Mouse (Mus musculus): ENCODE results near the gene Epn1. TPM values are rescaled to one million over a fixed set of nuclear protein-coding genes. Genes with fewer than 3 reads are reported as not detected.

The Epn1 gene
- polyA plus RNA-seq, 1 experiment = 135 TPM

- TF ChIP-seq CTCF (IDR thresholded peaks at IDR 0.05; ENCODE audit: control insufficient read depth, insufficient read depth, low read length) = no peak
- TF ChIP-seq POLR2A (IDR thresholded peaks at IDR 0.05; ENCODE audit: borderline replicate concordance, control insufficient read depth, low read depth, low read length) = no peak
- no peak overlapping the region for H3K27ac ChIP-seq (ENCODE audit: control insufficient read depth, insufficient read depth, low read depth, low read length, poor library complexity)
- WGBS = 79% methylated on average over 8 of the region's 8 CpGs
- no peaks in the 10 kb centered on the region for H3K4me1 ChIP-seq (ENCODE audit: control insufficient read depth, insufficient read depth, low read length)
- H3K4me3 ChIP-seq (replicated peaks; ENCODE audit: control insufficient read depth, low read depth, low read length) = no peak overlapping the region
These were observed 29.3 kb downstream of the Epn1 start for GRCm38 (mm10) chr7:5109301-5109700.

GRCm38 (mm10) chr7:5112701-5113100 is 32.7 kb downstream of the Epn1 start:
- WGBS = 20% methylated on average over 3 of the region's 3 CpGs
- Histone ChIP-seq H3K4me1 (ENCODE audit: control insufficient read depth, insufficient read depth, low read length) (no peaks in the 10 kb centered on the region), H3K4me3 (replicated peaks; ENCODE audit: control insufficient read depth, low read depth, low read length) (no peak overlapping the region), H3K27ac (ENCODE audit: control insufficient read depth, insufficient read depth, low read depth, low read length, poor library complexity) (no peak overlapping the region)
- no peak for TF ChIP-seq CTCF (IDR thresholded peaks at IDR 0.05; ENCODE audit: control insufficient read depth, insufficient read depth, low read length)

- H3K4me1 ChIP-seq (ENCODE audit: control insufficient read depth, insufficient read depth, low read length) = no peaks in the 10 kb centered on the region
- 75% methylated on average over 3 of the region's 3 CpGs for WGBS
- no peak within 1 kb of the TSS for H3K4me3 ChIP-seq (replicated peaks; ENCODE audit: control insufficient read depth, low read depth, low read length)
These were observed 36.8 kb downstream of the Epn1 start, which contains the start of gene Rfpl4 for GRCm38 (mm10) chr7:5116850-5117249. TSS of gene Rfpl4 (minus strand) at chr7:5116950.

DNA sequence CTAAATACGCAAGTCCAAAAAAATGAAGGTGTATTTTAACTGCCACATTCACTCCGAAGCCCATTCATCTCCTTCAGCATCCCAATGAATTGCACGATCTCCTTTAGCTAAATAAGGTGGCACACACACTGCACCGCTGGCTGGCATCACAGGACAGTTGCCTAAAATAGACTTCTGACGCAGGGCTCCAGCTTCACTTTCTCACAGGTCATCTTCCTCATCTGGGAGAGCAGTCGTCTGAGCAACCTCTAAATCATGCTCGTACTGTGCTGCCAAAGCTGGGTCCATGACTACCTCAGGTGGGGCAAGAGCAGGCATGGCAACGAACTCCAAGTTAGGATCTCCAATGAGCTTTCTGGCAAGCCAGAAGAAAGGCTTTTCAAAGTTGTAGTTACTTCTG is 45.0 kb downstream of the Epn1 start:
- Histone ChIP-seq H3K4me1 (ENCODE audit: control insufficient read depth, insufficient read depth, low read length) (no peaks in the 10 kb centered on the region; the same call in 1 of the 2 replicates), H3K4me3 (replicated peaks; ENCODE audit: control insufficient read depth, low read depth, low read length) (no peak overlapping the region), H3K27ac (ENCODE audit: control insufficient read depth, insufficient read depth, low read depth, low read length, poor library complexity) (no peak overlapping the region)
- TF ChIP-seq CTCF (IDR thresholded peaks at IDR 0.05; ENCODE audit: control insufficient read depth, insufficient read depth, low read length) = no peak
- TF ChIP-seq POLR2A (IDR thresholded peaks at IDR 0.05; ENCODE audit: borderline replicate concordance, control insufficient read depth, low read depth, low read length) = no peak
- WGBS = 71% methylated on average over 8 of the region's 8 CpGs

More at GRCm38 (mm10) chr7:5116850-5117249, 36.8 kb downstream of the Epn1 start, which contains the start of gene Rfpl4:
- H3K27ac ChIP-seq (ENCODE audit: control insufficient read depth, insufficient read depth, low read depth, low read length, poor library complexity) = no peak within 1 kb of the TSS
- no peak for TF ChIP-seq CTCF (IDR thresholded peaks at IDR 0.05; ENCODE audit: control insufficient read depth, insufficient read depth, low read length)
- TF ChIP-seq POLR2A (IDR thresholded peaks at IDR 0.05; ENCODE audit: borderline replicate concordance, control insufficient read depth, low read depth, low read length) = no peak

DNA sequence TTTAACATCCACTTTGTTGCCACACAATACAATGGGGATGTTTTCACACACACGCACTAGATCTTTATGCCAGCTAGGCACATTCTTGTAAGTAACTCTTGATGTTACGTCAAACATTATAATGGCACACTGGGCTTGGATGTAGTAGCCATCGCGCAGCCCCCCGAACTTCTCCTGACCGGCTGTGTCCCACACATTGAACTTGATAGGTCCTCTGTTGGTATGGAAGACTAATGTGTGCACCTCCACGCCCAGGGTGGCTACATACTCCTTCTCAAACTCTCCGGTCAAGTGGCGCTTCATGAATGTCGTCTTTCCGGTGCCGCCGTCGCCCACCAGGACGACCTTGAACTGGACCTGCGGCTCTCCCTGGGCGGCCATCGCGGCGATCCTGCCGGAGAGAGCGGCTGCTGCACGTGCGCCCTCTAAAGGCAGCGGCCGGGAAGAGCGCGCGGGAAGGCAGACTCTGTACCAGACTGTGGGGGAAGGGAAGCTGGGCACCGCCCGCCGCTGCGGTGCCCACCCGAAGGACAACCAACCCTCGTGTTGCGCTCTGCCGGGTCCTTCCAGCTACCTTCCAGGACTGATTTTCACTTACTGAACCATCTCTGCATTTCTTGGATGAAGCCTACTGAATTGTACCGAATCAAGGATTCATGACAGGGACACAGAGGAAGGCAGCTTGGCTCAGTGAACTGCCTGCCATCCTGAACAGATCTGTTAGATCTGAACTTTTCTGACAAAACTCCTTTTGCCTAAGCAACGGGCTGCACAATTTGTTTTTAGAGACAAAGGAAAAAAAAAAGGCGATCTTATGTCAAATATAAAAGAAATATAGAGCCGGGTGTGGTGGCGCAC is 45.7 kb downstream of the Epn1 start, which contains the start of gene Rasl2-9:
TSS of gene Rasl2-9 (minus strand) at position 402 of the 858 bp plus-strand sequence.
- Histone ChIP-seq H3K4me1 (ENCODE audit: control insufficient read depth, insufficient read depth, low read length) (no peaks in the 10 kb centered on the region; the same call in 1 of the 2 replicates), H3K27ac (ENCODE audit: control insufficient read depth, insufficient read depth, low read depth, low read length, poor library complexity) (no peak within 1 kb of the TSS; the same call in 1 of the 2 replicates), H3K4me3 (replicated peaks; ENCODE audit: control insufficient read depth, low read depth, low read length) (peak within 1 kb of the TSS; percentile 51)
- WGBS = 17% methylated on average over 42 of the region's 42 CpGs
- TF ChIP-seq POLR2A (IDR thresholded peaks at IDR 0.05; ENCODE audit: borderline replicate concordance, control insufficient read depth, low read depth, low read length) = peak; percentile 48; the same call in 1 of the 2 replicates
- TF ChIP-seq CTCF (IDR thresholded peaks at IDR 0.05; ENCODE audit: control insufficient read depth, insufficient read depth, low read length) = peak; percentile 75

Other genes starting within 250 kb of the Epn1 start
- gene Shisa7, start 235.5 kb upstream of the Epn1 start, polyA plus RNA-seq (2011; ENCODE audit: insufficient read depth, insufficient read length, low replicate concordance, missing spikeins) = 0.25 and 0.67 TPM in 2 replicates
- gene Isoc2b, start 210.0 kb upstream of the Epn1 start, polyA plus RNA-seq (2011; ENCODE audit: insufficient read depth, insufficient read length, low replicate concordance, missing spikeins) = 3.9 and 12.4 TPM in 2 replicates
- 10.7 and 21.3 TPM in 2 replicates for gene Isoc2a, start 203.1 kb upstream of the Epn1 start, polyA plus RNA-seq (2011; ENCODE audit: insufficient read depth, insufficient read length, low replicate concordance, missing spikeins)
- not detected in 2 replicates for gene Gm36210, start 173.7 kb upstream of the Epn1 start, polyA plus RNA-seq (2011; ENCODE audit: insufficient read depth, insufficient read length, low replicate concordance, missing spikeins)
- gene Zfp628, start 165.0 kb upstream of the Epn1 start, polyA plus RNA-seq (2011; ENCODE audit: insufficient read depth, insufficient read length, low replicate concordance, missing spikeins) = 7.6 and 10.6 TPM in 2 replicates
- gene Nat14, start 158.2 kb upstream of the Epn1 start, polyA plus RNA-seq (2011; ENCODE audit: insufficient read depth, insufficient read length, low replicate concordance, missing spikeins) = 1.4 and 2.8 TPM in 2 replicates
- gene Ssc5d, start 154.4 kb upstream of the Epn1 start, polyA plus RNA-seq (2011; ENCODE audit: insufficient read depth, insufficient read length, low replicate concordance, missing spikeins) = 0.70 and 1.5 TPM in 2 replicates
- not detected in 2 replicates for gene Sbk2, start 115.8 kb upstream of the Epn1 start, polyA plus RNA-seq (2011; ENCODE audit: insufficient read depth, insufficient read length, low replicate concordance, missing spikeins)
- gene Sbk3, start 109.1 kb upstream of the Epn1 start, polyA plus RNA-seq (2011; ENCODE audit: insufficient read depth, insufficient read length, low replicate concordance, missing spikeins) = not detected in 2 replicates
- gene Zfp579, start 84.1 kb upstream of the Epn1 start, polyA plus RNA-seq (2011; ENCODE audit: insufficient read depth, insufficient read length, low replicate concordance, missing spikeins) = 13.5 and 44.8 TPM in 2 replicates
- gene Zfp524, start 65.8 kb upstream of the Epn1 start, polyA plus RNA-seq (2011; ENCODE audit: insufficient read depth, insufficient read length, low replicate concordance, missing spikeins) = 12.6 and 15.8 TPM in 2 replicates
- gene Fiz1, start 65.5 kb upstream of the Epn1 start, polyA plus RNA-seq (2011; ENCODE audit: insufficient read depth, insufficient read length, low replicate concordance, missing spikeins) = 10.9 and 18.9 TPM in 2 replicates
- gene Gm44973, start 64.7 kb upstream of the Epn1 start, polyA plus RNA-seq (2011; ENCODE audit: insufficient read depth, insufficient read length, low replicate concordance, missing spikeins) = not detected in 2 replicates
- gene Zfp865, start 59.9 kb upstream of the Epn1 start, polyA plus RNA-seq (2011; ENCODE audit: insufficient read depth, insufficient read length, low replicate concordance, missing spikeins) = 23.9 and 30.4 TPM in 2 replicates
- not detected in 2 replicates for gene Ccdc106, start 59.7 kb upstream of the Epn1 start, polyA plus RNA-seq (2011; ENCODE audit: insufficient read depth, insufficient read length, low replicate concordance, missing spikeins)
- 1.5 TPM in 1 of 2 replicates, not detected in the other for gene 4632433K11Rik, start 46.1 kb upstream of the Epn1 start, polyA plus RNA-seq (2011; ENCODE audit: insufficient read depth, insufficient read length, low replicate concordance, missing spikeins)
- gene Zfp784, start 41.8 kb upstream of the Epn1 start, polyA plus RNA-seq (2011; ENCODE audit: insufficient read depth, insufficient read length, low replicate concordance, missing spikeins) = 0.90 and 2.3 TPM in 2 replicates
- 2.7 and 4.6 TPM in 2 replicates for gene Zfp580, start 28.7 kb upstream of the Epn1 start, polyA plus RNA-seq (2011; ENCODE audit: insufficient read depth, insufficient read length, low replicate concordance, missing spikeins)
- 177 and 222 TPM in 2 replicates for gene U2af2, start 18.1 kb upstream of the Epn1 start, polyA plus RNA-seq (2011; ENCODE audit: insufficient read depth, insufficient read length, low replicate concordance, missing spikeins)
- not detected in 2 replicates for gene Rfpl4, start 36.7 kb downstream of the Epn1 start, polyA plus RNA-seq (2011; ENCODE audit: insufficient read depth, insufficient read length, low replicate concordance, missing spikeins)
- gene Rasl2-9, start 45.7 kb downstream of the Epn1 start, polyA plus RNA-seq (2011; ENCODE audit: insufficient read depth, insufficient read length, low replicate concordance, missing spikeins) = not detected in 2 replicates
- not detected in 2 replicates for gene Vmn1r55, start 69.4 kb downstream of the Epn1 start, polyA plus RNA-seq (2011; ENCODE audit: insufficient read depth, insufficient read length, low replicate concordance, missing spikeins)
- gene Vmn1r56, start 116.5 kb downstream of the Epn1 start, polyA plus RNA-seq (2011; ENCODE audit: insufficient read depth, insufficient read length, low replicate concordance, missing spikeins) = not detected in 2 replicates
- gene Vmn1r57, start 138.3 kb downstream of the Epn1 start, polyA plus RNA-seq (2011; ENCODE audit: insufficient read depth, insufficient read length, low replicate concordance, missing spikeins) = not detected in 2 replicates